Mouse (Mus musculus) embryonic facial prominence, embryonic 14.5 days (tissue): Measurements from ENCODE around the gene Ppef1. TPM values are rescaled to one million over a fixed set of nuclear protein-coding genes. Genes with fewer than 3 reads are reported as not detected.
A peak's percentile ranks its signal among the peaks of the same experiment; 100 is the strongest.
"Not testable (repeated sequence)": the region's sequence is repeated elsewhere in the genome, so short reads cannot be mapped to it uniquely, and the experiment has no call there.

ENCODE experiments used
- ATAC-seq: fragments of 200-750 bp; cut with Nextera tagmentation; 2 replicates; pipeline ENCODE4 v1.8.0; 2017; ENCODE audit warnings: low read depth, moderate number of reproducible peaks, moderate TSS enrichment
- DNase-seq: peaks from one replicate; pipeline ENCODE4 v3.0.0-alpha.2; 2015; ENCODE audit warnings: low spot score
- H3K27ac ChIP-seq: fragments of 300-500 bp; sonication (generic); replicated peaks from 2 replicates; pipeline ENCODE4 v1.5.1; 2014; ENCODE audit warnings: low read depth, mild to moderate bottlenecking, low read length, moderate library complexity
- H3K27me3 ChIP-seq: fragments of 300-500 bp; sonication (generic); replicated peaks from 2 replicates; pipeline ENCODE4 v1.6.1; 2014; ENCODE audit warnings: low read length; ENCODE audit not compliant: control insufficient read depth, insufficient read depth
- H3K36me3 ChIP-seq: fragments of 300-500 bp; sonication (generic); 2 replicates; pipeline ENCODE4 v1.6.1; 2014; ENCODE audit warnings: low read length, mixed read lengths; ENCODE audit not compliant: control insufficient read depth, insufficient read depth
- H3K4me1 ChIP-seq: fragments of 300-500 bp; sonication (generic); 2 replicates; pipeline ENCODE4 v1.6.1; 2014; ENCODE audit warnings: antibody characterized with exemption, low read length; ENCODE audit not compliant: control insufficient read depth, insufficient read depth
- H3K4me2 ChIP-seq: fragments of 300-500 bp; sonication (generic); 2 replicates; pipeline ENCODE4 v1.6.1; 2014; ENCODE audit warnings: low read depth, mild to moderate bottlenecking, low read length, moderate library complexity, mixed read lengths
- H3K4me3 ChIP-seq: fragments of 300-500 bp; sonication (generic); 2 replicates; pipeline ENCODE4 v1.5.1; 2014; ENCODE audit warnings: low read depth, mild to moderate bottlenecking, low read length
- H3K9ac ChIP-seq: fragments of 300-500 bp; sonication (generic); 2 replicates; pipeline ENCODE4 v1.6.1; 2014; ENCODE audit warnings: low read depth, mild to moderate bottlenecking, low read length, moderate library complexity, mixed read lengths
- H3K9me3 ChIP-seq: fragments of 300-500 bp; sonication (generic); 2 replicates; pipeline ENCODE4 v1.6.1; 2016; ENCODE audit warnings: low read length; ENCODE audit not compliant: control insufficient read depth
- WGBS: fragments of 180-500 bp; shearing (Covaris S2); extraction: QIAGEN DNeasy Blood & Tissue Kit; methylation state at CpG from one replicate; pipeline ENCODE4 v1.1.7; 2014; 5-methylcytosine and 5-hydroxymethylcytosine counted together
- polyA plus RNA-seq: library from polyadenylated mRNA; unstranded; fragments of >200 nt; fragmentation: Nextera tagmentation; extraction: Ambion mirVana; gene quantifications from 2 replicates; pipeline ENCODE4 v1.2.1, GENCODE M21; 2014

The Ppef1 gene
- 4.5 and 5.6 TPM in 2 replicates for polyA plus RNA-seq

DNA sequence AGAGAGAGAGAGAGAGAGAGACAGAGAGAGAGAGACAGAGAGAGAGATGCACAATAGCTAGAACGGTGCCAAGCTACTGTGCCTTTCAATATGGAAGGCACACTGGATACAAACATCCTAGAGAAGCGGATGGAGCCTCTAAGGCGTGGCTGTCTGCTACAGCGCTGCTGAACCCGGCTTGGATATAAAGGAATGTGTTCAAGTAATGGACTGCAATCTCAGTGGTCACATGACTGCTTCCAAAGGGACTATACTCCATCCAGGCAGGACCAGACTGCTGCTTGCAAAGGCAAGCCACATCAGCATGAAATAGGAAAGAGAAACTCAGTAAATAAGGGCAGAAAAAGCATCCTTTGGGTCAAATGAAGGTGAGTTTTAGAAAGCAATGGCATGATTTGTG, at the start of gene Ppef1:
Gene Ppef1, minus strand, starts transcription at position 116 of the 400 bp plus-strand sequence.
- whole genome bisulfite sequencing, result 69% methylated on average over 5 of the region's 5 CpGs
- H3K4me1 ChIP-seq, result no peaks in the 10 kb centered on the region
- H3K4me2 ChIP-seq, result no peak within 1 kb of the TSS
- H3K9ac ChIP-seq, result no peak within 1 kb of the TSS
- no peak for DNase-seq
- no peak for ATAC-seq
- H3K9me3 ChIP-seq, result no peaks in the 10 kb centered on the region
- peaks cover 10% of the 10 kb centered on the region for H3K27me3 ChIP-seq
- no peak within 1 kb of the TSS for H3K27ac ChIP-seq
- no peaks in the 10 kb centered on the region for H3K36me3 ChIP-seq
- H3K4me3 ChIP-seq, result no peak within 1 kb of the TSS

DNA sequence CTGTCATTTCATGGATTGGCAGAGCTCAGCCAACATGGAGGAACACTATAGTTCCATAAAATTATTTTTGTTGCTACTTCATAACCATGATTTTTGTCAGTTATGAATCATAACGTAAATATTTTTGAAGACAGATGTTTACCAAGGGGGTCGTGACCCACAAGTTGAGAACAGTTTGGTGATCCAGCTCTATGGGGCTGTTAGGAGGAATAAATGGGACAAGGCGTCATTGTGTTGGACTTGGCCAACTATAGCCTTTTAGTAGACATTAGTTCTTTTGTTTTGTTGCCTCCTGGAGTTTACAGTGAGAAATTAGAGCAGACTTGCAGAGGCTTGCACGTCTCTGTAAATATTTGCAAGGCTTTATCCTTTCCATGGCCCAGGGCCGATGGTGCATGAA, 46.7 kb upstream of the Ppef1 start:
- DNase-seq (peak; percentile 5), ATAC-seq (no peak)
- no peak overlapping the region for H3K27ac ChIP-seq
- H3K9me3 ChIP-seq, result no peaks in the 10 kb centered on the region
- H3K9ac ChIP-seq, result no peak overlapping the region
- no peak overlapping the region for H3K4me2 ChIP-seq
- no peaks in the 10 kb centered on the region for H3K36me3 ChIP-seq
- H3K27me3 ChIP-seq, result peaks cover 7% of the 10 kb centered on the region; the same call in 1 of the 2 replicates
- no peaks in the 10 kb centered on the region for H3K4me1 ChIP-seq
- no peak overlapping the region for H3K4me3 ChIP-seq
- 68% methylated on average over 5 of the region's 5 CpGs for WGBS

DNA sequence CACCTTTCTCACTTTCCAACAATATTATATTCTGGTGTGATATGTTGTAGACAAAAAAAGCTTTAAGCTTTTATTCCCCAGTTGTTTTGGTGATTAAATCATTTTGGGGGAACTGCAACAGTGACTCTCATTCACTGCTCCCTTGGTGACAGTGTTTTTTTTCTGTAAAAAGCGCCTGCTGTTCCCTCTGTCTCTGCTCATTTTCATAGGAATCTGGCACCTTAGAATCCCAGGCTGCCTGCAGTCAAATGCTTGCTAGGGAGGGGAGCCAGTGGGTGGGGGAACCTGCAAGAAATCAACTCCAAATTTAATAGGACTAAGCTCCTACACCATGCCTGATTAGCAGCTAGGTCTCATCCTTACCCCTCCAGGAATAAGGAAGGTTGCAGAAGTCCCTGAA, 37.5 kb upstream of the Ppef1 start:
- Histone ChIP-seq H3K4me1 (no peaks in the 10 kb centered on the region), H3K36me3 (no peaks in the 10 kb centered on the region), H3K27ac (no peak overlapping the region), H3K9ac (no peak overlapping the region), H3K4me3 (no peak overlapping the region), H3K27me3 (peaks cover 10% of the 10 kb centered on the region), H3K4me2 (no peak overlapping the region), H3K9me3 (no peaks in the 10 kb centered on the region)
- WGBS, result 35% methylated on average over 1 of the region's 1 CpGs
- ATAC-seq (no peak), DNase-seq (no peak)

DNA sequence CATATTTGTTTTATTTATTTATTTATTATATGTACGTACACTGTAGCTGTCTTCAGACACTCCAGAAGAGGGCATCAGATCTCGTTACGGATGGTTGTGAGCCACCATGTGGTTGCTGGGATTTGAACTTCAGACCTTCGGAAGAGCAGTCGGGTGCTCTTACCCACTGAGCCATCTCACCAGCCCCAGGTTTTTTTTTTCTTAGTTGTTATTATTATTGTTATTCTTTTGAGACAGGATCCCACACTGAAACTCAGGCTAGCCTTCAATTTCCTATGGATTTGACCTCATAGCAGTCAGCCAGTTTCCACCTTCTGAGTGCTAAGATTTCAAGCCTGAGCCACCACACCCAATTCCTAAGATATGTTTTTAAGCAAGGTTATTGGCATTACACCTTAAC, 34.1 kb upstream of the Ppef1 start:
- WGBS, result 78% methylated on average over 5 of the region's 5 CpGs
- H3K4me1 ChIP-seq, DNase-seq, H3K9me3 ChIP-seq, H3K9ac ChIP-seq, H3K4me3 ChIP-seq, H3K4me2 ChIP-seq, H3K36me3 ChIP-seq, ATAC-seq, H3K27ac ChIP-seq, H3K27me3 ChIP-seq: not testable (repeated sequence)

DNA sequence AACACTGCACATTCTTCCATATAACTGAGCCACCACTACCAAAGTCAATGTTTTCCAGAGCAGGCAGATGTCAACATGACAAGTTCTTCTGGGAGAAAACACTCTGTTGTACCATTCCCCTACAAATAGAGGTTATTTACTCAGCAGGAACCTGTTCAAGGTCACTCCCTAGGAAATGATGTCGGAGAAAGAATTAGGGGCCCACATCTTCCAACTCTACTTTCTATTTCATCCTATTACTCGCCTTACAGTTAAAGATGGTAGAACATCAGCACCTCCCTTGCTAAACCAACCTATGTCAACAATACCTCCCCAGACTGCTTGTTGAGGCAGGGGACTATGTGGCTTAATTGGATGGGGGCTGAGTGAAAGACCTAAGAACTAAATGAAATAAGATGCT, 32.1 kb upstream of the Ppef1 start, which contains the start of gene Rs1:
Gene Rs1, plus strand, starts transcription at position 301 of the 400 bp plus-strand sequence.
- Histone ChIP-seq H3K9ac (peak within 1 kb of the TSS; percentile 41; the same call in 1 of the 2 replicates), H3K27ac (no peak within 1 kb of the TSS), H3K4me2 (peak within 1 kb of the TSS; percentile 49), H3K9me3 (no peaks in the 10 kb centered on the region), H3K27me3 (peaks cover 5% of the 10 kb centered on the region; the same call in 1 of the 2 replicates), H3K4me3 (peak within 1 kb of the TSS; percentile 45), H3K36me3 (no peaks in the 10 kb centered on the region), H3K4me1 (no peaks in the 10 kb centered on the region)
- 85% methylated on average over 2 of the region's 2 CpGs for WGBS
- ATAC-seq, result no peak
- no peak for DNase-seq

DNA sequence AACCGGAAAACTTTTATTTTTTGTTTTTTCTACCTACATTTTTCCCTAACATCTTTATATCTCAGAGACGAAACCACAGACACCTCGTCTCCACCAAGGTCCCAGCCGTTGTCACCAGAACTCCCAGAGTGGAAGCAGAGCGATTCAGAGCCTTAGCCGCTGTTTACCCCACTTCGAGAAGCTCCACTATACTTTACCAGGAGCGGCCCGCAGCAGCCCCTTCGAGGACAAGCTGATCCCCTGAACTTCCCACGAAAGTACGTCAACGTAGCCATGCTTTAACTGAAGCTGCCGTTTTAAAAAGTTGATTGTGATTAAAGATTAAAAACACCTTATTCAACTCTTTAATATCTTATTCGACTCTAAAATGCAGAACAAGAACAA, 30.7 kb upstream of the Ppef1 start:
- H3K27ac ChIP-seq, result peak overlapping the region; percentile 63; the same call in 1 of the 2 replicates
- H3K4me2 ChIP-seq, result peak overlapping the region; percentile 49
- H3K4me1 ChIP-seq, result no peaks in the 10 kb centered on the region
- peak overlapping the region; percentile 45 for H3K4me3 ChIP-seq
- H3K27me3 ChIP-seq, result peaks cover 1% of the 10 kb centered on the region; the same call in 1 of the 2 replicates
- no peaks in the 10 kb centered on the region for H3K9me3 ChIP-seq
- 28% methylated on average over 15 of the region's 15 CpGs for WGBS
- peak; percentile 78 for DNase-seq
- H3K36me3 ChIP-seq, result no peaks in the 10 kb centered on the region
- H3K9ac ChIP-seq, result peak overlapping the region; percentile 41; the same call in 1 of the 2 replicates
- peak; percentile 92 for ATAC-seq

DNA sequence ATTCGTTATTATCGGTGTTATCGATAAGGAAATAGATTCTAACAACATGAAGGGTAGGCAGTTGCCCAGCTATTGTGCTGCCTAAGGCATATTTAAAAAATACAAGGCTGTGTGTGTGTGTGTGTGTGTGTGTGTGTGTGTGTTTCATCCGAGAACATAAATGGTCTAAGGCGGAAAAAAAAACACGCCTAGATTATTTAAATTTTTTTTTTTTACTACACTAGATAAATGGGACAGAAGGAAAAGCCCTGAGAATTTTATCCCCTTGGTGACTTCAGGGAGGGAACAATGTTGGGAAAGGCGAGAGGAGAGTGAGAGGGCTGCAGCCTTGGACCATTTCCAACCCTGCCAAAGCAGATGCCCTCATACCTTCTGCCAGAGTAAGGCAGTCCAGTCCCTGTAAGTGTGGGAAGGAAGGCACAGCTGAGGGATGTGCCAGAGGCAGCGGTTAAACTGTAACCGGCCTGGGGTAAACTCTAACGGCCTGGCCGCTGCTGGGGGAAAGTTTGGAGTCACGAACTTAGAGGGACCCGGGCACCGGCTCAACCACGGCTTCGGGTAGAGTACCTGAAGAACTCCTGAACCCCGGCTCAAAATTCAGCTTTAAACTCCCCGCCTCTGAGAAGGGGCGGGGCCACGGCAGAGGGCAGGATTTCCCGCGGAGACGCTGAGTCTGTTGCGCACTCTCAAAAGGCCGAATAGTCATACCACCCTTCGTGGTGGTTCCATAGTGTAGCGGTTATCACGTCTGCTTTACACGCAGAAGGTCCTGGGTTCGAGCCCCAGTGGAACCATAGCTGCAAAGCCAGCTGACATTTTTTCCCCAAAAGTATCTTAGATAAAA, 30.0 kb upstream of the Ppef1 start:
- Histone ChIP-seq H3K4me1 (no peaks in the 10 kb centered on the region), H3K27ac (0 out of 2 replicates have a peak overlapping the region, but pooled peaks have one; percentile 63), H3K9me3 (no peaks in the 10 kb centered on the region), H3K27me3 (no peaks in the 10 kb centered on the region; the same call in 1 of the 2 replicates), H3K9ac (0 out of 2 replicates have a peak overlapping the region, but pooled peaks have one; percentile 41), H3K4me3 (peak overlapping the region; percentile 45), H3K36me3 (no peaks in the 10 kb centered on the region), H3K4me2 (peak overlapping the region; percentile 49)
- WGBS, result 36% methylated on average over 22 of the region's 30 CpGs
- DNase-seq (peak; percentile 80), ATAC-seq (peak; percentile 96)

DNA sequence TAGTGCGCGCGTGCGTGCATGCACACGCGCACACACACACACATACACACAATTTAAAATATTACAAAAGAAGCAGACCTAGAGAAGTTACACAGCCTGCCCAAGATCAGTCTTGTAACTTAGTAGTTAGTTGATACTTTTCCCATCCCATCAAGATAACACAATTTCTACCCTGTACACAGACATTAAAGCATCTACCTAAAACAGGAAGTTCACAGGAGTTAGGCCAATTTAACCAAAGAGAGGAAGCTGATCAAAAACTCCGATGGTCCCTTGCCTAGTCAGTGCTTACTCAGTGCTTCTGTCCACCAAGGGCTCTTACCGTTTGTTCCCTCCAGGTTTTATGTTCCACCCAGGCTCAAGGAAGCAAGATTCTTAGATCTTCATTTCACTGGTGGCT, 15.2 kb upstream of the Ppef1 start:
- ATAC-seq, result no peak
- 92% methylated on average over 8 of the region's 8 CpGs for WGBS
- H3K9me3 ChIP-seq, result no peaks in the 10 kb centered on the region
- H3K27ac ChIP-seq, result no peak overlapping the region
- H3K9ac ChIP-seq, result no peak overlapping the region
- no peaks in the 10 kb centered on the region for H3K4me1 ChIP-seq
- H3K27me3 ChIP-seq, result peaks cover 3% of the 10 kb centered on the region; the same call in 1 of the 2 replicates
- no peak overlapping the region for H3K4me2 ChIP-seq
- H3K4me3 ChIP-seq, result no peak overlapping the region
- H3K36me3 ChIP-seq, result no peaks in the 10 kb centered on the region
- DNase-seq, result no peak
